Mouse (Mus musculus) bone marrow macrophage, adult 2 months (primary cell): Measurements from ENCODE around the gene Phpt1. TPM values are rescaled to one million over a fixed set of nuclear protein-coding genes. Genes with fewer than 3 reads are reported as not detected.
"Not testable (repeated sequence)": the region's sequence is repeated elsewhere in the genome, so short reads cannot be mapped to it uniquely, and the experiment has no call there.

ENCODE experiments used
- H3K27ac ChIP-seq: 2 replicates; pipeline ENCODE4 v1.5.1; 2012; ENCODE audit warnings: low read depth, low read length; ENCODE audit not compliant: insufficient read depth
- H3K4me1 ChIP-seq: 2 replicates; pipeline ENCODE4 v1.6.1; 2012; ENCODE audit warnings: low read length; ENCODE audit not compliant: control insufficient read depth, insufficient read depth
- H3K4me3 ChIP-seq: 2 replicates; pipeline ENCODE4 v1.5.1; 2012; ENCODE audit warnings: mild to moderate bottlenecking, low read length, moderate library complexity; ENCODE audit not compliant: insufficient read depth
- CTCF ChIP-seq: IDR thresholded peaks from 2 replicates; pipeline ENCODE4 v1.5.1; 2012; ENCODE audit warnings: low read depth, mild to moderate bottlenecking, low read length, moderate library complexity
- POLR2A ChIP-seq: IDR thresholded peaks from 2 replicates; pipeline ENCODE4 v1.6.1; 2012; ENCODE audit warnings: mild to moderate bottlenecking, low read depth, low read length, borderline replicate concordance
- polyA plus RNA-seq: library from polyadenylated mRNA; stranded (reverse); fragments of >200 nt; gene quantifications from 2 replicates; pipeline ENCODE4 v1.2.4, GENCODE M21; 2012; ENCODE audit not compliant: missing spikeins, insufficient read depth, insufficient read length

Phpt1 gene
- polyA plus RNA-seq, 1 experiment: 23.0 TPM

DNA sequence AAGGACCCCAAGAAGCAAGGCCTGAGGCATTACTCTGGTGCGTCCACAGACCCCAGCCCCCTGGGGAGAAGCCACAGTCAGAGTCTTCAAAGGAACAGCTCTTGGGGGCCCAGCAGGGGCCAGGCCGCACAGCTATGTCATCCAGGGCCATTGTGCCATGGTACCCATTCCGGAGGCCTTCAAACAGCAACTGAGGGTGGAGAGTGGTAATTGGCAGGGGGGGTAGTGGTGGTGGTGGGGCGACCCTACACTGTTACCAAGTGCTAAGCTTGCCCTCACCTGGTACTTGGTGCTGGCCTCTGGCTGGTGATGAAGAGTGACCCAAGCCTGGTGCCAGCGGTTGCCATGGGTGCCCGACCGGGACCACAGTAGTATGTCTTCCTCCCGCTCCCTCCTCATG lies 9.3 kb downstream of the Phpt1 start:
- no peak for TF ChIP-seq POLR2A
- TF ChIP-seq CTCF: no peak
- Histone ChIP-seq H3K4me3 (no peak overlapping the region), H3K27ac (no peak overlapping the region), H3K4me1 (no peaks in the 10 kb centered on the region)

DNA sequence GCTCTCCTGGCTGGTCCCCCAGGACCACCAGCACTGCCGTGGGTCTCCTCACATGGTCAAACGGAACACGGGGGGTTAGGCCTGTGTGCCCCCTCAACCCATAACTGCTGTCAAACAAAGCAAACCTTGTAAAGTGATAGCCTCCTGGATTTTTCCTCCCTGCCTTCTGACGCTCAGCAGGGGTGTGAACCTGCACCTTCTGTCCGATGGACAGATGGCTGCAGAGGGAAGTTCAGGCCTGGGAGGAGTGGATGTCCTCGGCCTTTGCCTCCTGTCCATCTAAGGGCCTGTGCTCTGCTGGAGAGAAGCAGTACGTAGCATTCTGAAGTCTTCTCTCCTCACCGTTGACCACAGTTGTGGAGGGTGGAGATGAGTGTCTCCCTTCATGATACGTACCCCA lies 13.1 kb downstream of the Phpt1 start:
- Histone ChIP-seq H3K27ac (no peak overlapping the region), H3K4me1 (peaks cover 4% of the 10 kb centered on the region), H3K4me3 (no peak overlapping the region)
- TF ChIP-seq POLR2A (no peak), CTCF (no peak)

DNA sequence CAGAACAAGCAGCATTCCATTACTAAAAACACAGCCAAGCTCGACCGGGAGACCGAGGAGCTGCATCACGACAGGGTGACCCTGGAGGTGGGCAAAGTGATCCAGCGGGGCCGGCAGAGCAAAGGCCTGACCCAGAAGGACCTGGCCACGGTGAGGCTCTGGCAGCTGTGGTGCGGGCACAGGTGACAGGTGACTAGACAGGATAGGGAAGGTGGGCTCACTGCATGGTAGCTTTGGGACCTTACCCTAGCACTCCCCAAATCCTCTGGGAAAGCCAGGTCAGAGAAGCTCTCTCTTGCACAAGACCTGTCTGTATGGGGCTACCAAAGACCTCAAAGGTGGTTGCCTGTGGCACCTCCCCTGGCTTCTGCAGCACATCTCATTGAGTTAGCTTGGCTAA lies 14.5 kb downstream of the Phpt1 start:
- no peak overlapping the region for H3K4me3 ChIP-seq
- H3K27ac ChIP-seq: no peak overlapping the region
- TF ChIP-seq POLR2A (no peak), CTCF (no peak)
- peaks cover 10% of the 10 kb centered on the region for H3K4me1 ChIP-seq

DNA sequence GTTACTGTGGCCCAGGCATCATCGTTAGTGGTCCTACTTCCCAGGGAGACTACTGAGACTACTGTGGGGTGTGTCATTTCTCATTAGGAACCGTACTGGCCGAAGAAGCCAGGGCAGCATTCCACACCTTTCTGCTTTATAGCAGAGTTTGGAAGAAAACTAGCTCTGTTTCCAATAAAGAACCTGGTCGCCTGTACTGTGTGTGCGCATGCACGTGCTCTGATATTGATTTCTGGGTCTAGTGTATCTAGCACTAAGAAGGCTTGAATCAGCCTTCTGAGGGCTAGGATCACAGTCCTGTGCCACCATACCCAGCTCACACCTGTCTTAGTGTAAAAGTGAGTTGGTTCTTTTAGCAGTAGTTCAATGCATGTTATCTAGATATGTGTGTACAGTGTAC lies 16.2 kb downstream of the Phpt1 start:
- Histone ChIP-seq H3K4me3 (peak overlapping the region; percentile 86), H3K4me1 (peaks cover 10% of the 10 kb centered on the region), H3K27ac (no peak overlapping the region)
- TF ChIP-seq POLR2A (no peak), CTCF (no peak)

DNA sequence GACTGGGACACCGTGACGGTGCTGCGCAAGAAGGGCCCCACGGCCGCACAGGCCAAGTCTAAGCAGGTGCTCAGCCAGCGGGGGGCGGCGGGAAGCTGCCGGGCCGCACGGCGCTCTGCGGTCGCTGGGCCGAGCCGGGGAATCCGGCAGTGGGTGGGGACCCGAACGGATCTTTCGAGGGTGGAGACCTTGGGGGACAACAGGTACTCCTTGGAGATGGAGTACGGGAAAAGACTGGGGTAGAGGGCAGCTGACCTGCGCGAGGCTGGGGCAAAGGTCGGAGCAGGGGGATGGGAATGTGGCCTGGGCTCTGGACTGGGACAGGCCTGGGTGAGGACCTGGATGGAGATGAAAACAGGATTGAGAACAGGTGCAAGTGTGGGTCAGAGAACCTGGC lies 17.1 kb downstream of the Phpt1 start:
- peaks cover 10% of the 10 kb centered on the region for H3K4me1 ChIP-seq
- peak overlapping the region; percentile 86 for H3K4me3 ChIP-seq
- TF ChIP-seq POLR2A (no peak), CTCF (no peak)
- H3K27ac ChIP-seq: 0 out of 2 replicates have a peak overlapping the region, but pooled peaks have one; percentile 18

DNA sequence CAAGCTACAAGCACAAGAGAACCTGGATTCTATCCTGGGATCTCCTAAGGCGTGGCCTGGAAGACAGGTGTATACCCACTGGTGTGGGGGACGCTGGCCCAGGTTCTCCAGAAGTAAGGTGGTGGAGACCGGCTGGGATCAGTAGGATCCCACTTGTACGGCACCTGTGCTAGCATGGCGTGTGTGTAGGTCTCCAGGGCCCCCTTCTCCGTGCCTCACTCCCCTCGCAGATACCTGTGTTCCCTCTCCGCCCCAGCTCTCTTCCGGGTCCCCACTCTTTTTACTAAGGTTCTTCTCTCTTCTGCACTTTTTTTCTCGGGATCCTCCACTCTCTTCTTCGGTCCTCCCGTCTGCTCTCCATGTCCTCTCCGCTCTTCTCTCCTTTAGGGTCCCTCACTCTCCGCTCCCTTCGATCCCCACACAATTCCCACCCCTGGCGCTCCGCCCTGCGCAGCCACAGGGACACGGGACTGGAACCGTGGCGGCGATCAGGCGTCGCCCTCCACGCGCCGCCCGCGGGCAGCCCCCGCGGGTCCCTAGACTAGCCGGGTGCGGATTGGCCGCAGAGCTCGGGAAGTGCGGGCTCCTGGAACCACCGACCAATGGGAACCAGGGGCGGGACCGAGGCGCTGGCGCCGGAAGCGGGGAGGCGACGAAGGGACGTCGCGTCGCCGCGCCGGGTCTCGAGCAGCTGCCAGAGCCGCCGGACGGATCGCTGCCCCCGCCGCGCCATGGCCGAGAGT lies 17.6 kb downstream of the Phpt1 start, which contains the start of gene Edf1:
TSS of gene Edf1 (plus strand) at position 627 of the 743 bp plus-strand sequence.
- peak within 1 kb of the TSS; percentile 86 for H3K4me3 ChIP-seq
- peaks cover 10% of the 10 kb centered on the region for H3K4me1 ChIP-seq
- peak within 1 kb of the TSS; percentile 69 for H3K27ac ChIP-seq
- peak; percentile 86 for TF ChIP-seq POLR2A
- no peak for TF ChIP-seq CTCF

DNA sequence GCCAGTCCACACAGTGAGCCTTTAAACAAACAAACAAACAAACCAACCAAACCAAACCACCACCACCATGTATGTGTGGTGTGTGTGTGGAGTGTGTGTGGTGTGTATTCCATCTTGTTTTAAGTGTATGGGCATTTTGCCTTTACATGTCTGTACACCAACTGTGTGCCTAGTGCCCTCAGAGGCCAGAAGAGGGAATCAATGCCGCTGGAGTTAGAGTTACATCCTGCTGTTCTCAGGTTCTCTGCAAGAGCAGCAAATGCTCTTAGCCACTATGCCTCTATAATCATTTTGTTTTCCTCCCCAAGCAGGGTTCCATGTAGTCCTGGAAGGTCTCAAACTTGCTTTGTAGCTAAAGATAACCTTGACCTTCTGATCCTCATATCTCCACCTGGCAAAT lies 18.7 kb downstream of the Phpt1 start:
- no peak overlapping the region for H3K4me3 ChIP-seq
- H3K27ac ChIP-seq: no peak overlapping the region
- H3K4me1 ChIP-seq: peaks cover 10% of the 10 kb centered on the region
- TF ChIP-seq POLR2A (no peak), CTCF (no peak)

DNA sequence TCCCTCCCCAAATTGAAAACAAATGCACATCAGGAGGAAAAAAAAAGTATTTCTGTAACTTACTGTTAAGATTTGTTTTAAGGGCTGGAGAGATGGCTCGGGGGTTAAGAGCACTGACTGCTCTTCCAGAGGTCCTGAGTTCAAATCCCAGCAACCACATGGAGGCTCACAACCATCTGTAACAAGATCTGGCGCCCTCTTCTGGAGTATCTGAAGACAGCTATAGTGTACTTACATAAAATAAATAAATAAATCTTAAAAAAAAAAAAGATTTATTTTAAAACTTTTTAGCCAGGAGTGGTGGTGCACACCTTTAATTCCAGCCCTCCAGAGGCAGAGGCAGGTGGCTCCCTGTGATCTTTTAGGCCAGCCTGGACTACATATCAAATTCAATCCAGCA lies 19.5 kb downstream of the Phpt1 start:
- H3K27ac ChIP-seq, H3K4me3 ChIP-seq: not testable (repeated sequence)
- peaks cover 11% of the 10 kb centered on the region for H3K4me1 ChIP-seq

DNA sequence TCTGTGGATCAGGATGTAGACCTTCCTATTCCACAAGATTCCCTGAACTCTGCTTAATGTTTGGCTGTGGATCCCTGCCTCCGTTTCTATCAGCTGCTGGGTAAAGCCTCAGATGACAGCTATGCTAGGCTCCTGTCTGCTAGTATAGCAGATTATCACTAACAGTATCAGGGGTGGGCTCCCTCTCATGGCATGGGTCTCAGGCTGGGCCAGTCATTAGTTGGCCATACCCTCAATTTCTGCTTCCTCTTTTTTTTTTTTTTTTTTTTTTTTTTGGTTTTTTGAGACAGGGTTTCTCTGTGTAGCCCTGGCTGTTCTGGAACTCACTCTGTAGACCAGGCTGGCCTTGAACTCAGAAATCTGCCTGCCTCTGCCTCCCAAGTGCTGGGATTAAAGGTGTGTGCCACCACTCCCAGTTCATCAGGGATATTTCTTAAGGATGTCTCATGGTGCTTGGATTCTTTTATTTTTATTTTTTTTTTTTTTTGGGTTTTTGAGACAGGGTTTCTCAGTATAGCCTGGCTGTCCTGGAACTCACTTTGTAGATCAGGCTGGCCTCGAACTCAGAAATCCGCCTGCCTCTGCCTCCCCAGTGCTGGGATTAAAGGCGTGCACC lies 21.7 kb downstream of the Phpt1 start:
- H3K4me3 ChIP-seq, H3K27ac ChIP-seq: not testable (repeated sequence)
- H3K4me1 ChIP-seq: peaks cover 25% of the 10 kb centered on the region

DNA sequence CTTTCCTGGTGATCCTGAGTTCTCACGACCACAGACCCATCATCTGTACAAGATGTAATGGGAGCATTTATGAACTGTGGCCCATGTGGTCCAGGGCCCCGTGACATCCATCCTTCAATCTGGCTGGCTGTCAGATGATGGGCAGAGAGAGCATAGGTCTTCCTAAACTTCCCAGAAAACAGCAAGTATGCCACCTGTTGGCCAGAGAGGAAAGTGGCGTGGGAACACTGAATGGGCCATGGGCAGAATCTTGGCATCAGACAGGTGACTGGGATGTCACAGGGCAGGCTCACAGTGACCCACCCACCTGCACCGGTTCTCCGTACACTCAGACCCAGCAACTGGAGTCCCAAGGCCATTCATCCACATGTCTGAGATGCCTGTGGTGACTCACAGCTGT lies 23.8 kb downstream of the Phpt1 start:
- no peak for TF ChIP-seq POLR2A
- TF ChIP-seq CTCF: peak; percentile 16; the same call in 1 of the 2 replicates
- peaks cover 22% of the 10 kb centered on the region for H3K4me1 ChIP-seq
- H3K4me3 ChIP-seq: no peak overlapping the region
- no peak overlapping the region for H3K27ac ChIP-seq
